Mouse (Mus musculus) embryo, embryonic 11 days (tissue): Measurements from ENCODE around the gene Rgp1.
A peak's percentile ranks its signal among the peaks of the same experiment; 100 is the strongest.
"Not testable (repeated sequence)": the region's sequence is repeated elsewhere in the genome, so short reads cannot be mapped to it uniquely, and the experiment has no call there.

Source experiments
- DNase-seq: peaks from one replicate; pipeline ENCODE4 v3.0.0-alpha.2; 2015

Rgp1 gene

GRCm38 (mm10) chr4:43562769-43563600 lies 15.5 kb upstream of the Rgp1 start:
- DNase-seq = no peak

GRCm38 (mm10) chr4:43563601-43563875 lies 15.0 kb upstream of the Rgp1 start:
- DNase-seq = no peak

- no peak for DNase-seq
Observed at GRCm38 (mm10) chr4:43564231-43564630, 14.3 kb upstream of the Rgp1 start.

GRCm38 (mm10) chr4:43567140-43567539 lies 11.4 kb upstream of the Rgp1 start:
- DNase-seq = no peak

- no peak for DNase-seq
Observed at GRCm38 (mm10) chr4:43571395-43572045, 7.0 kb upstream of the Rgp1 start.

- no peak for DNase-seq
Observed at GRCm38 (mm10) chr4:43573561-43573960, 5.0 kb upstream of the Rgp1 start.

- no peak for DNase-seq
Observed at GRCm38 (mm10) chr4:43575356-43575755, 3.2 kb upstream of the Rgp1 start.

GRCm38 (mm10) chr4:43577237-43577881 lies 1.2 kb upstream of the Rgp1 start:
- DNase-seq = no peak

- no peak for DNase-seq
Observed at GRCm38 (mm10) chr4:43579256-43579655, 741 bp downstream of the Rgp1 start.

- DNase-seq = no peak
Observed at GRCm38 (mm10) chr4:43579731-43580130, 1.2 kb downstream of the Rgp1 start.

- DNase-seq = no peak
Observed at GRCm38 (mm10) chr4:43580721-43581120, 2.2 kb downstream of the Rgp1 start.

GRCm38 (mm10) chr4:43581381-43581780 lies 2.9 kb downstream of the Rgp1 start:
- DNase-seq = no peak

- DNase-seq = no peak
Observed at GRCm38 (mm10) chr4:43582241-43582640, 3.7 kb downstream of the Rgp1 start.

GRCm38 (mm10) chr4:43583421-43583820 lies 4.9 kb downstream of the Rgp1 start:
- DNase-seq = no peak

GRCm38 (mm10) chr4:43584444-43585416 lies 6.2 kb downstream of the Rgp1 start, which contains the start of gene Msmp:
TSS of gene Msmp (minus strand) at chr4:43584494.
- no peak for DNase-seq

- DNase-seq = no peak
Observed at GRCm38 (mm10) chr4:43585682-43586081, 7.2 kb downstream of the Rgp1 start.

GRCm38 (mm10) chr4:43586411-43586810 lies 7.9 kb downstream of the Rgp1 start:
- no peak for DNase-seq

GRCm38 (mm10) chr4:43587681-43588080 lies 9.2 kb downstream of the Rgp1 start:
- no peak for DNase-seq

GRCm38 (mm10) chr4:43591543-43591942 lies 13.0 kb downstream of the Rgp1 start:
- no peak for DNase-seq

GRCm38 (mm10) chr4:43591961-43592360 lies 13.4 kb downstream of the Rgp1 start:
- DNase-seq = no peak

- DNase-seq = peak; percentile 24
Observed at GRCm38 (mm10) chr4:43593453-43593852, 14.9 kb downstream of the Rgp1 start.

- not testable (repeated sequence) for DNase-seq
Observed at GRCm38 (mm10) chr4:43596597-43596996, 18.1 kb downstream of the Rgp1 start.

GRCm38 (mm10) chr4:43598200-43598599 lies 19.7 kb downstream of the Rgp1 start:
- no peak for DNase-seq
